Mouse (Mus musculus) adrenal gland, postnatal 25 days (tissue): ENCODE measurements at regions not wholly inside any gene's neighbourhood (a gene's known extent, or its start where the extent isn't known, plus 50 kb on each side); places are given as distances from the start of the nearest gene placed in this dataset.

Experiments
- DNase-seq: peaks from one replicate; pipeline ENCODE4 v3.0.0; 2021; ENCODE audit warnings: mixed read lengths

DNA sequence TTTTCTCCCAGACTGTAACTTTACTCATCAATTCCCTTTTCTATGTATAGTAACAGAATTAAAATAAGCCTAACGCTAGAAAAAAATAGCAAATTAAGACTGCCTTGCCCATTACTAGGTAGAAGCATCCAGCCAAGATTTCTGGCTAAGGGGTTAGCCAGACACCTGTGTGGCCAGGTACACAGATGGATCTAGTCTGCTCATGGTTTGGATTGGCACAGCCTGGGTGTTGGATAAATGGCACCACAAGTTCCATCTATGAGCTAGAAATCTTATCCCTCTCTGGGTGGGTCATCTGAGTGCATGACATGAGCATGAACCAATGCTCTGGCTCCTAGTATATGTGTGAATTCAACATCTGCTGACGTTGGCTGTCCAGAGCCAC lies 383.7 kb downstream of the Zfp536 start:
- DNase-seq, result no peak

DNA sequence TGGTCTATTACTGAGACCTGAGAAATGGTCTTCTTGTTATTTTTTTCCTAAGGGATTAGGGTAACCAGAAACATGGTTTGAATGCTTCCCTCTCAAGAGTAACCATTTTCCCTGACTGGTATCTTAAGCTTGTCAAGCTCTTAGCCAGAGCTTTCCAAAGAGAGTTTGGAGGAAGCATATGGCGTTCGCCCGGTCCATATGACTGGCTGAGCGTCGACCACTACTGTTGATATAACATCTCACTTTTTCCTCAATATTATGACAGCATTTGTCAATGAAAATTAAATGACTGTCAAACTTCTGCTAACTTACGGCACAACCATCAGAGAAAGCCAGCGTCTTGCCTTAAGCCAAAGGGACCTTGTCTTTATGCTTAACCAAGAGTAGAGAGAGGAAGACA lies 383.2 kb downstream of the Zfp536 start:
- no peak for DNase-seq

DNA sequence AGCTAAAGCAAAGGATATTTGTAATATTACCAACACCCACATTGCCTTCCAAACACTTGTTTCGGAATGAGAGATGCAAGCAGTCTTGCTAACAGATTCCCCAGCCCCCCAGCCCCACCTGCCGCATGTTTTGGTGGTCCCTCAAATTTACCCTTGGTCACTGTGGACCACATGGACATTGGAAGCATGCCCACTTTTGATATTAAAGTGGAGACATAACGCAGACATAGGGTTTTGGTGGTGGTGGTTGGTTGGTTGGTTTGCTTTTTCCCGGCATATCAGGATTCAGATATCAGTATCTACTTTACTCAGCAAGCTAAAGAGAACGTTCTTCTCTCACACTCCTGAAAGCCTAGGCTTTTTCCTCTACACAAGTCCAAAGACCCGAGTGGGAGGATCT lies 381.3 kb downstream of the Zfp536 start:
- no peak for DNase-seq

DNA sequence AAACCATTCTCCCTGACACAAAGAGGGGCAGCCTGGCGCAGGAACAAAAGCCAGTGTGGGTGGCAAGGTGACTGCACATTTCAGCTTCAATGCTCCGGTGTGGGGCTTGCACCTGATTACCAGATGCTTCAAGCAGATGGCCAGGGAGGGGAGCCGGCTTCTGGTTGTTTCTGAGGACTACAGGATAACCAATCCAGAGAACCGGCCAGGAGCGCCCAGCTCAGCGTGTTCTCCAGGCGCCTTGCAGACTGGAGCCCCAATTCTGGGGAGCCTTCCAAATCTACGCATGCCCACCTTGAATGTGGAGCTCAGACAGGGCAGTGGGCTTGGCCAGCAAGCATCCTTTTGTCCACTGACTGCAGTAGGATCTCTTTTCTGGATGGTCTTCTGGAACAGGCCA lies 380.8 kb downstream of the Zfp536 start:
- DNase-seq, result no peak

DNA sequence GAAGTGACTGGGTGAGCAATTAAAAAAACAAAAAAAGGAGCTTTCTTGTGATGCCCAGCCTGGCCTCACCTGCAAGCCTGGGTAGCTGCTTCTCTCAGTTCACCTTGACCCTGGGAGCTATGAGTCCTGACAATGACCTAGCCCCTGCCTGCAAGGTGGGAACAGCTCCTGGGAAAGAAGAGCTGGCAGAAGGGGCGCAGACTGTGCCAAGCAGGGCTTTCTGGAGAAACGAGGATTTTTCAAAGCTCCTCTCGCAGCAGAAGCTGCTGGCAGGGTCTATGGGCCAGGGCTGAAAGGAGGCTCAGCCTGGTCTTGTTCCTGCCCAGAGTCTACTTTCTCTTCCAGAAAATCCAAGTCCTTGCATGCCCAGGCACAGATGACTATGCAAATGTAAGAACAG lies 380.4 kb downstream of the Zfp536 start:
- DNase-seq, result no peak

DNA sequence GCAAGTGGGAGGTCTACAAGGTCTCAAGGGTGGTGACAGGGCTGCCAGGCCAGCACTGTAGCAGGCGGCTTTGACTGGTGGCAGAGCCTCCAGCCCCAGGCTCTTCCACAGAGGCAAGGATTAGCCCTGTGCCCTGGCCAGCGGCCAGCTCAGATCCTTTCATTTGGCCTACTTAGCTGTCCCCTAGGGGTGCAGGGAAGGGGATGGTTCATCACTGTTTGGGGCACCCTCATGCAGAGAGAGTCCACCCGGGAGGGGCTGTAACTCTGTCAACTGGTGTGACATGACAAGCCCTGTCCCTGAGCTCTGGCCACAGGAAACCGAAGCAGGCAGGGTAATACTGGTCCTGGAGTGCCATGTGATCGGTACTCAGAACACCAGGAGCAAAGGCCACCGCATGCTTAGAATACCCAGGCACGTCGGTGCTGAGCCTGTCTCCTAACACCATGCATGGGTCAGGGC lies 378.4 kb downstream of the Zfp536 start:
- DNase-seq, result no peak

DNA sequence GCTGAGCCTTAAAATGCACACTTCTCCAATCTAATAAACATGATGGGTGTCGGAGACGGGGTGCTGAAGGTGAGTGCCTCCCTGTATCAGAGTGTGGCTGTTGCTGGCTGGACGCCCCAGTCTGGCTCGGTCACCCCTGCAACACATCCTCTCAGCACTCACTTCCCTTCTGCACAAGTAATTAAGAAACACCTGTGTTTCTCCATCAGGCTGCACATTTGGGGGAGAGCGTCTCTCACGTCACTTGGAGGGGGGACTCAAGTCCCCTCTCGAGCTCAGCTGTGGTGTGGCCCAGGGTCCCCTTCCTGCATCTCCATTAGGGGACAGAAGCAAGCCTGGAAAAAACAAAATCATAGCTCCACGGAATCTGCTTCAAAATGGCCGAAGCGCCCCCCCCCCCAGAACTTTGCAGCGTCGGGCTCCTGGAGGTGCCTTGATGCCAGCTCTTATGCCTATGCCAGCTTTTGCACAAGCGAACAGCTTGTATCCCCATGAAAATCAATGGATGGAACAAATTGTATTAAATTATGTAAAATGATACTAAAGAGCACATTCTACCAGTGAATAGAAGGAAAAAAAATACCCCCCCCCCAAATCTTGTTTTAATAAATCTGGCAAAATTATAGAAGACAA lies 377.4 kb downstream of the Zfp536 start:
- DNase-seq, result no peak

DNA sequence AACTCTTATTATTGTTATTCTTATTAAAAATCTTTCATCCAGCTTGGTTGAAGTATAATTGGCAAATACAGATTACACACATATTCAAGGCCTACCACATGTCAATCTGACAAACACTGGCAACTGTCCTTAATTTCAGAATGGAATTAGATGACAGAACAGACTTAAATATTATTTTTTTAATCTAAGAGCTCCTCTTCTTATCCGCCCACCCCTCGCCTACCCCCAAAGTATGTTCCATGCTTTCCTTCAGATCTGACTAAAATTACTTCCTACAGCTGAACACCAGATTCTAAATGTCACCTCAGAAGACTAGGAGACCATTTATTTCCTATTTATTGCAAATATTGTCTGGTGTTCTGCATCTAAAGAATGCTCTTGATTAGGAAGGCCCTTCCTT lies 370.0 kb downstream of the Zfp536 start:
- DNase-seq, result no peak

DNA sequence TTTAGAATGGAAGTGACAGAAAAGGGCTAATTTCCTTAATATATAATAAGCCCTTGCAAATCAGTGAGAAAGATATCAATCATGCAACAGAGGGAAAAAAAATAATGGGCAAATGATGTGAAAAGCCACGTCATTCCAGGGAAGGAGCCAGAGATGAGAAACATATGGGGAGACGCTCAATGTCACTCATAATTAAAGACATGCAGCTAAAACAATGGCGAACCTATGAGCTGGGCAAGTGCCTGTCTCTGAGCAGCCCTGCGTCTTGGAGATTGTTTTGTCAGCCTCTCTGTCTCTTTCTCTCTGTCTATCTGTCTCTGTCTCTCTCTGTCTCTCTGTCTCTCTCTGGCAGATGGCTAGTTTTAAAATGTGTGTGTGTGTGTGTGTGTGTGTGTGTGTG lies 360.1 kb downstream of the Zfp536 start:
- DNase-seq, result no peak

DNA sequence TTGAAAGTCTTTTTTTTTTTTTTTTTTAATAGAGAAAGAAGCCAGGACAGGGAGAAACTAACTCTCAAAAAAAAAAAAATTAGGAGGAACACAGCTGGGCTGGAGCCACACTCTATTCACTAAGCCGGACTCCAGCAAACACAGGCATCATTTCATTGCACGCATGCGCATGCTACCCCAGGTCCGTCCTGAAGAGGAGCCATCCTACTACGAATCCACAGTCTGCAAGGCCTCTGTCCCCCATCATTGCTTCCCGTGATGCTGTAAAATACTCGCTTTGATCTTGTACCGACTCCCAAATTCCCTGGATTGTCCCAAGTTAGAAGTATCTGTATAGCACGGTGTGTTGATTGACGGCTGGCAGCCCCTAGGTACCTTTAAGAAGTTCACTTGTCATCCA lies 351.7 kb downstream of the Zfp536 start:
- DNase-seq, result no peak
